Mouse (Mus musculus) right cerebral cortex, adult 18-20 months (tissue): ENCODE data around the gene Mta2.

ENCODE experiments used
- DNase-seq: peaks from one replicate; pipeline ENCODE4 v3.0.0; 2022; ENCODE audit warnings: mixed read lengths

Mta2 gene

GRCm38 (mm10) chr19:8929224-8930088, 12.2 kb upstream of the Mta2 start, which contains the start of the genes Rom1 and Eml3:
TSS of gene Rom1 (minus strand) at chr19:8929356.
TSS of gene Eml3 (plus strand) at chr19:8929552.
- DNase-seq = no peak

GRCm38 (mm10) chr19:8930117-8930516, 11.6 kb upstream of the Mta2 start:
- DNase-seq = no peak

- DNase-seq = no peak
These were observed 10.9 kb upstream of the Mta2 start for GRCm38 (mm10) chr19:8930771-8931170.

- no peak for DNase-seq
These were observed 4.9 kb upstream of the Mta2 start for GRCm38 (mm10) chr19:8936736-8937135.

- no peak for DNase-seq
These were observed 1.0 kb upstream of the Mta2 start for GRCm38 (mm10) chr19:8940526-8941133.

- DNase-seq = no peak
These were observed 550 bp upstream of the Mta2 start for GRCm38 (mm10) chr19:8941136-8941514.

- peak; percentile 51 for DNase-seq
These were observed 745 bp downstream of the Mta2 start for GRCm38 (mm10) chr19:8942276-8942964.

- DNase-seq = no peak
These were observed 1.4 kb downstream of the Mta2 start for GRCm38 (mm10) chr19:8943047-8943446.

GRCm38 (mm10) chr19:8944062-8944461, 2.4 kb downstream of the Mta2 start:
- no peak for DNase-seq

- DNase-seq = no peak
These were observed 3.1 kb downstream of the Mta2 start for GRCm38 (mm10) chr19:8944750-8945149.

- DNase-seq = no peak
These were observed 3.6 kb downstream of the Mta2 start for GRCm38 (mm10) chr19:8945251-8945650.

GRCm38 (mm10) chr19:8946929-8947328, 5.3 kb downstream of the Mta2 start:
- no peak for DNase-seq

- DNase-seq = no peak
These were observed 8.5 kb downstream of the Mta2 start for GRCm38 (mm10) chr19:8950190-8950589.

GRCm38 (mm10) chr19:8952241-8952640, 10.6 kb downstream of the Mta2 start:
- DNase-seq = no peak

- peak; percentile 95 for DNase-seq
These were observed 11.7 kb downstream of the Mta2 start, which contains the start of gene Tut1 for GRCm38 (mm10) chr19:8953135-8954039. TSS of gene Tut1 (plus strand) at chr19:8953847.

- DNase-seq = no peak
These were observed 12.5 kb downstream of the Mta2 start for GRCm38 (mm10) chr19:8954171-8954570.

GRCm38 (mm10) chr19:8962256-8962655, 20.6 kb downstream of the Mta2 start:
- no peak for DNase-seq

- no peak for DNase-seq
These were observed 23.4 kb downstream of the Mta2 start for GRCm38 (mm10) chr19:8965075-8965474.

GRCm38 (mm10) chr19:8965771-8966170, 24.1 kb downstream of the Mta2 start:
- DNase-seq = no peak

- no peak for DNase-seq
These were observed 24.5 kb downstream of the Mta2 start for GRCm38 (mm10) chr19:8966198-8966589.

- peak; percentile 100 for DNase-seq
These were observed 25.1 kb downstream of the Mta2 start, which contains the start of gene Eef1g for GRCm38 (mm10) chr19:8966590-8967372. TSS of gene Eef1g (plus strand) at chr19:8967041.

GRCm38 (mm10) chr19:8967373-8967743, 25.7 kb downstream of the Mta2 start:
- no peak for DNase-seq
